Comparison of ENCODE assay signal across 9 mouse cellular contexts in the genomic region with DNA sequence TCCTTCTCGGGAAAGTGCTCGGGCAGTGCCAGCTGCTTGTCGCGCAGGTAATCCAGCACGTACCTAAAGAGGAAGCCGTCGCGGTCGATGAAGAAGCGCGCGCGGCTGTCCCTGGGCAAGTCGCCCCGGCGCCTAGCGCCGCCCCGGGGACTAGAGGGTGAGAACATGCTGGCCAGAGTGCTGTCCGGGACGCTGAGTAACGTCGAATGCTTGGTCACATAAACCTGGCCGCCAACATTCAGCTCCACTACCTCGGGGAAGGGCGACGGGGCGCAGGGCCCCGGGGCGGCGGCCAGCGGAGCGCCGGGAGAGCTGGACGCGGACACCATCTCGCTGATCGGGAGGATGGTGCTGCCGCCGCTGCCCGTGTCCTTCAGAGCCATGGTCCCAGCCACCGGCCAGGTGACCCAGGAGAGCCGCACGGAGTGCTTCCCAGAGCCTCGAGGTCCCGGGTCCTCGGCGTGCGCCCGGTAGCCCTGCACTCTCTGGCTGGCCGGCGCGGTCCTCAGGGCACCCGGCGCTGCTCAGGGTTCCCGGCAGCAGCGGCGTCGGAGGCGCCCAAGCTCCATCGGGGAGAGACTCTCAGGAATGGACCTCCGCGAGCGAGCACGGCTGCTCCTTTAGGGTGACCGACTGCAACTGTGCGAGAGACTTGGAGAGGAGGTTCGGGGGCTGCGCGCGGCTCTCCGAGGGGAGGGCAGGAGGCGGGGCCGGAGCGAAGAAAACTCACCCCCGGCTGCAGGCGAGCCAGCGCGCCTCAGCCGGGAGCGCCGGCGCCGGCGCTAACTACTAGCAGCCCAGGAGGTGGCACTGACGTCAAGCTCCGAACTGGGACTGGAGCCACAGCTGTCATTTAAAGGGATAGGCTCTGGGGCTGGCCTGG. TPM values are rescaled to one million over a fixed set of nuclear protein-coding genes. Genes with fewer than 3 reads are reported as not detected.
A peak's percentile ranks its signal among the peaks of the same experiment; 100 is the strongest.
DNase-seq lines count a peak whose midpoint lies in the region; ATAC-seq lines count a peak whose summit lies in the region.
"Had no signal": no experiment of that assay in that cellular context is flagged by ENCODE, and none has a peak within 500 bp of the region (broad histone marks: within the 10 kb centered on the region; RNA-seq: fewer than 3 reads in every experiment).

Kctd8 (minus strand) TSS at position 761 of the 883 bp plus-strand sequence.

- ATAC-seq in embryonic facial prominence, embryonic 14.5 days (ENCODE audit: low read depth) = peak; percentile 95
- peak; percentile 89 for ATAC-seq in heart, embryonic 12.5 days (ENCODE audit: insufficient number of reproducible peaks, low FRiP score)
- ATAC-seq in kidney, embryonic 16.5 days (ENCODE audit: low FRiP score, low TSS enrichment) = peak; percentile 96
- peak; percentile 93 for ATAC-seq in limb, embryonic 13.5 days (ENCODE audit: low FRiP score, low read depth)
- peak; percentile 95 for ATAC-seq in midbrain, embryonic 15.5 days (replicated peaks)

- H3K9ac ChIP-seq in embryonic facial prominence, embryonic 14.5 days (ENCODE audit: low read depth, low read length) = peak within 1 kb of the TSS; percentile 64
- peak within 1 kb of the TSS; percentile 66 for H3K9ac ChIP-seq in heart, embryonic 12.5 days
- H3K9ac ChIP-seq in kidney, embryonic 16.5 days (replicated peaks; ENCODE audit: low read length) = peak within 1 kb of the TSS; percentile 34; the same call in 1 of the 2 replicates
- H3K9ac ChIP-seq in limb, embryonic 13.5 days = peak within 1 kb of the TSS; percentile 70
- peak within 1 kb of the TSS; percentile 61 for H3K9ac ChIP-seq in midbrain, embryonic 15.5 days

- no peaks in the 10 kb centered on the region for H3K9me3 ChIP-seq in embryonic facial prominence, embryonic 14.5 days (ENCODE audit: control insufficient read depth, low read length)
- no peaks in the 10 kb centered on the region for H3K9me3 ChIP-seq in heart, embryonic 12.5 days (replicated peaks)
- H3K9me3 ChIP-seq in kidney, embryonic 16.5 days (ENCODE audit: low read length) = no peaks in the 10 kb centered on the region
- H3K9me3 ChIP-seq in limb, embryonic 13.5 days = no peaks in the 10 kb centered on the region
- no peaks in the 10 kb centered on the region for H3K9me3 ChIP-seq in midbrain, embryonic 15.5 days

- WGBS in embryonic facial prominence, embryonic 14.5 days = under 1% methylated on average over 46 of the region's 87 CpGs
- under 1% methylated on average over 83 of the region's 87 CpGs for WGBS in heart, embryonic 12.5 days
- WGBS in kidney, embryonic 16.5 days = under 1% methylated on average over 84 of the region's 87 CpGs
- WGBS in limb, embryonic 13.5 days = under 1% methylated on average over 87 of the region's 87 CpGs
- under 1% methylated on average over 87 of the region's 87 CpGs for WGBS in midbrain, embryonic 15.5 days

- DNase-seq in thymus, postnatal 14 days = peak; percentile 1
- DNase-seq in thymus, postnatal 25 days = no peak
- peak; percentile 93 for DNase-seq in embryonic facial prominence, embryonic 14.5 days (ENCODE audit: low spot score)
- DNase-seq in telencephalon, adult 2 months (ENCODE audit: low read depth, low spot score) = peak; percentile 68

- peaks cover 33% of the 10 kb centered on the region for H3K27me3 ChIP-seq in embryonic facial prominence, embryonic 14.5 days (replicated peaks; ENCODE audit: control insufficient read depth, insufficient read depth, low read length)
- H3K27me3 ChIP-seq in heart, embryonic 12.5 days (replicated peaks) = peaks cover 26% of the 10 kb centered on the region
- peaks cover 25% of the 10 kb centered on the region for H3K27me3 ChIP-seq in kidney, embryonic 16.5 days (ENCODE audit: insufficient read depth, low read length)
- H3K27me3 ChIP-seq in limb, embryonic 13.5 days = peaks cover 32% of the 10 kb centered on the region
- H3K27me3 ChIP-seq in midbrain, embryonic 15.5 days (replicated peaks) = no peaks in the 10 kb centered on the region

- H3K36me3 ChIP-seq in embryonic facial prominence, embryonic 14.5 days (ENCODE audit: control insufficient read depth, insufficient read depth, low read length) = no peaks in the 10 kb centered on the region
- H3K36me3 ChIP-seq in heart, embryonic 12.5 days = no peaks in the 10 kb centered on the region
- no peaks in the 10 kb centered on the region for H3K36me3 ChIP-seq in kidney, embryonic 16.5 days (ENCODE audit: insufficient read depth, low read length)
- no peaks in the 10 kb centered on the region for H3K36me3 ChIP-seq in limb, embryonic 13.5 days
- H3K36me3 ChIP-seq in midbrain, embryonic 15.5 days (replicated peaks) = no peaks in the 10 kb centered on the region

- peak within 1 kb of the TSS; percentile 91 for H3K4me2 ChIP-seq in embryonic facial prominence, embryonic 14.5 days (ENCODE audit: low read depth, low read length)
- peak within 1 kb of the TSS; percentile 94 for H3K4me2 ChIP-seq in heart, embryonic 12.5 days
- peak within 1 kb of the TSS; percentile 70 for H3K4me2 ChIP-seq in kidney, embryonic 16.5 days (replicated peaks; ENCODE audit: low read depth, low read length)
- peak within 1 kb of the TSS; percentile 88 for H3K4me2 ChIP-seq in limb, embryonic 13.5 days (replicated peaks)
- peak within 1 kb of the TSS; percentile 90 for H3K4me2 ChIP-seq in midbrain, embryonic 15.5 days

- no peaks in the 10 kb centered on the region; the same call in 1 of the 2 replicates for H3K4me1 ChIP-seq in embryonic facial prominence, embryonic 14.5 days (ENCODE audit: control insufficient read depth, insufficient read depth, low read length)
- H3K4me1 ChIP-seq in heart, embryonic 12.5 days (replicated peaks) = peaks cover 6% of the 10 kb centered on the region; the same call in 1 of the 2 replicates
- 0 out of 2 replicates have a peak, but pooled peaks cover 4% of the 10 kb centered on the region for H3K4me1 ChIP-seq in kidney, embryonic 16.5 days (ENCODE audit: insufficient read depth, low read length)
- H3K4me1 ChIP-seq in limb, embryonic 13.5 days = peaks cover 18% of the 10 kb centered on the region; the same call in 1 of the 2 replicates
- peaks cover 16% of the 10 kb centered on the region; the same call in 1 of the 2 replicates for H3K4me1 ChIP-seq in midbrain, embryonic 15.5 days

- H3K4me3 ChIP-seq in embryonic facial prominence, embryonic 14.5 days (ENCODE audit: low read depth, low read length) = peak within 1 kb of the TSS; percentile 54
- peak within 1 kb of the TSS; percentile 66 for H3K4me3 ChIP-seq in heart, embryonic 12.5 days
- peak within 1 kb of the TSS; percentile 58 for H3K4me3 ChIP-seq in kidney, embryonic 16.5 days (ENCODE audit: low read length)
- H3K4me3 ChIP-seq in limb, embryonic 13.5 days = peak within 1 kb of the TSS; percentile 66
- H3K4me3 ChIP-seq in midbrain, embryonic 15.5 days = peak within 1 kb of the TSS; percentile 70

- no peak within 1 kb of the TSS; the same call in 1 of the 2 replicates for H3K27ac ChIP-seq in embryonic facial prominence, embryonic 14.5 days (replicated peaks; ENCODE audit: low read depth, low read length)
- H3K27ac ChIP-seq in heart, embryonic 12.5 days (ENCODE audit: poor library complexity, severe bottlenecking) = no peak within 1 kb of the TSS
- no peak within 1 kb of the TSS for H3K27ac ChIP-seq in kidney, embryonic 16.5 days (ENCODE audit: low read length)
- 0 out of 2 replicates have a peak within 1 kb of the TSS, but pooled peaks have one; percentile 33 for H3K27ac ChIP-seq in limb, embryonic 13.5 days
- H3K27ac ChIP-seq in midbrain, embryonic 15.5 days = peak within 1 kb of the TSS; percentile 67

RNA-seq across cellular contexts. Expression of gene Kctd8, which starts in this region (rescaled TPM):
- 3.2 and 3.5 TPM in 2 replicates for polyA plus RNA-seq in embryonic facial prominence, embryonic 14.5 days (2014; fragmentation: Nextera tagmentation; extraction: Ambion mirVana)
- 1.9 and 2.0 TPM in 2 replicates for polyA plus RNA-seq in heart, embryonic 12.5 days (2016; fragmentation: Nextera tagmentation; extraction: Ambion mirVana)
- polyA plus RNA-seq in kidney, embryonic 16.5 days (2015; fragmentation: Nextera tagmentation; extraction: Ambion mirVana) = 0.52 and 0.62 TPM in 2 replicates
- 3.5 and 3.7 TPM in 2 replicates for polyA plus RNA-seq in limb, embryonic 13.5 days (2015; fragmentation: Nextera tagmentation; extraction: Ambion mirVana)
- polyA plus RNA-seq in midbrain, embryonic 15.5 days (2015; fragmentation: Nextera tagmentation; extraction: Ambion mirVana) = 19.3 and 19.6 TPM in 2 replicates
- polyA plus RNA-seq: C2C12 had no signal

Comparison
In these comparisons a context has a peak if more than half of its experiments do, and no peak if none do; other contexts are left out.
1. Peak in ATAC-seq, H3K4me3 ChIP-seq, H3K9ac ChIP-seq and H3K4me2 ChIP-seq in kidney, embryonic 16.5 days; RNA of the gene not detected or under 1 TPM.
2. H3K27ac ChIP-seq: peak in limb, embryonic 13.5 days (single experiment) and midbrain, embryonic 15.5 days (single experiment); none in embryonic facial prominence, embryonic 14.5 days (single experiment), heart, embryonic 12.5 days (single experiment) and kidney, embryonic 16.5 days (single experiment).
3. Peak in every context shown above with its lines, with median percentiles within 50 percentile points of each other: ATAC-seq, H3K4me2 ChIP-seq, H3K4me3 ChIP-seq and H3K9ac ChIP-seq.